Mouse (Mus musculus): Measurements from ENCODE around the gene Wdr34.

The Wdr34 gene

DNA sequence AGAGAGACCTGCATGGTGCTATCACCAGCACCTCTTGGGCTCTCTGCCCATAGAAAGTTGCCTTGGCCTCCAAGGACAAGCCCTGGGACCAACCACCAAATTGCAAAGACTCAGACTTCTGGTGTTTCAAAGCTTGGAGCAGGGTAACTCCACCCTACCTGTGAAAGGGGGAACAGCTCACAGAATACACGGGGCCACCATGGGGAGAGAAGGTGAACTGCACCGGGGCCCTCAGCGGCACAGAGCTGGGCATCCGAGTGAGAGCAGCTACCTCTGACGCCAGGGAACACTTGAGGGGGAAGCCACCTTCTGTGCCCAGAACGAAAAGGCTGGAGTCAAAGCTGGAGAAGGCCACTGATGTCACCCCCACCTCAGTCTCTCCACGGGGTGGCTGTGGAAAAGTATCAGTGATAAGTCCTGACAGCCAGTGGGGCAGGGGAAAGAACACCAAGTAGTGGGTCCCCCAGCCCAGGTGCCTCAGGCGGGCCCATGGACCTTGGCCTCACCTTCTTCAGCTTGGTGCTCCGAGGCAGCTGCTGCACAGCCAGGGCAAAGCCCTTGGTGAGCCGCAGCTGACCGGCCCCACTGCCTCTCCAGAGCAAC, 16.3 kb downstream of the Wdr34 start:
- no peak for DNase-seq (ENCODE audit: extremely low spot score)

GRCm38 (mm10) chr2:30026997-30027396, 21.7 kb downstream of the Wdr34 start:
- DNase-seq (ENCODE audit: extremely low spot score): no peak

DNA sequence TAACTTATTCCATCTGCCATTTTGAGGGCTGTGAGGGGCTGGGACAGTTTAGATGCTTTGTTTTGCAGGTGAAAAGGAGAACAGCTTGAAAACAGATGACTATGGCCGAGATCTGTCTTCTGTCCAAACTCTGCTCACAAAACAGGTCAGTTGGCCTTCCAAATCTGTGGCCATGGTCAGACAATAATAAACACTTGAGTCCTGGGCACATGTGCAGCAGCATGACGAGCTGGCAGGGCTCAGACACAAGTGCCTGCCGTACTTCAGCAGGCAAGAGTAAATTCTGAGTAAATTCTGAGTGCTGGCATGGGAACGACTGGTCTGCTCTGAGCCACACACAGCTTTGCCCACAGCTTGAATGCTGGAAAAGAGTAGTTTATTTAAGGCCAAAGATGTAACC, 23.2 kb downstream of the Wdr34 start:
- no peak for DNase-seq (ENCODE audit: extremely low spot score)

DNA sequence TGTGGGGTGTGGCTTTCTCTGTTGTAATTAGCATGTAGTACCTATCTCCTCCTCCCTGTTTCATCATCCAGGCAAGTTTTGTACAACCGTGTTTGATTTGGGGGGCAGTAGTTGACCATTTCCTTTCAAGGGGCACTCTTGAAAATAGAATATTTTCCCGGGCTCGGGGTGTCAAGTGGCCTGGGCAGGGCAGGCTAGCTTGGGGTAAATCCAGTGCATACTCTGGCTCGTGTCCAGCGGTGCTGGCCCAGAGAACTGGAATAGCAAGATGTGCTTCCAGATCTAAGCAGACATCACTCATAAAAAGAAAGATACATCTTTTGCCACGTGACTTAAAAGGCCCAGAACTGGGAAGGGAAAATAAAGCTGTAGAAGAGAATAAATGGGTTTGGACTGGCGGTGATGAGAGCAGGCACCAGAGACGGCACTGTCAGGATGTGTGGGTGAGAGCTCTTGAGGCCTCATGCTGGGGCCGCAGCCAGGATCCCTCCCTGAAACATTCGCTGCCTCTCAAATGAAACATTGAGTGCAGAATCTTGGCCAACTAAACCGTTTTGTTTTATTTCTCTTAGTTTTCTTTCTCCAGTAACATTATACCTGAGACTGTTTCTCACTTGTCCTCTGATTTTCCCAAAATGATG, 34.2 kb downstream of the Wdr34 start:
- no peak for DNase-seq (ENCODE audit: extremely low spot score)

DNA sequence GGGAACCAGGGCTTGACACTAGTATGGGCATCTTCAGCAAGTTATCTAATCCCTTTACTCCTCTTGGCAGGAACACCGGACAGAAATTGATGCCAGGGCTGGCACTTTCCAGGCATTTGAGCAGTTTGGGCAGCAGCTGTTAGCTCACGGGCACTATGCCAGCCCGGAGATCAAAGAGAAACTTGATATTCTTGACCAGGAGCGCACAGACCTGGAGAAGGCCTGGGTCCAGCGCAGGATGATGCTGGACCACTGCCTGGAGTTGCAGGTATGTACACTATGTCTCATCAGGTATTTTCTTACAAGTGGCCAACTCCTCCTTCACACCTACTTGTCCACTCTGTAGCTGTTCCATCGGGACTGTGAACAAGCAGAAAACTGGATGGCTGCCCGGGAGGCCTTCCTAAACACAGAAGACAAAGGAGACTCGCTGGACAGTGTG, 37.8 kb downstream of the Wdr34 start:
- no peak for DNase-seq (ENCODE audit: extremely low spot score)

GRCm38 (mm10) chr2:30009101-30009500, 39.6 kb downstream of the Wdr34 start:
- no peak for DNase-seq (ENCODE audit: extremely low spot score)

DNA sequence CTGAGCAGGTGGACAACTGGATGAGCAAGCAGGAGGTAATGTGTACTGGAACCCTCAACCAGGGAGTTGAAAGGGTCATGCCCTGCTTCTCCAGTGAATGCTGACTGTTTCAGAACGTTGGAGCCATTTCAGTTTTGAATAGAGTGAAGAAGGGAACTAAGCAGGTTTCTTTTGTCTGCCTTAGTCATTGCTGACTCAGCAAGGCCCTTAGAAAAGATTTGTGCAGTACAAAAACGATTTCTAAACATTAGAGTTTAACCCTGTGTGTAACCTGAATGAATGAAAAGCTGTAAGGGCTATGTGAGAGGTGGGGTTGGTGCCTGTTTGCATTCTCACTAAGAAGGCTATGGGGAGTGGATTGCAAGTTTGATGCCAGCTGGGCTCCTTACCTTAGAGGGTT, 56.7 kb downstream of the Wdr34 start:
- DNase-seq (ENCODE audit: extremely low spot score): no peak
